Mouse (Mus musculus): ENCODE measurements around the gene She. TPM values are rescaled to one million over a fixed set of nuclear protein-coding genes. Genes with fewer than 3 reads are reported as not detected.

Gene She
- total RNA-seq (2014; fragmentation: Nextera tagmentation) (not detected in 2 replicates), total RNA-seq (2017) (0.17 TPM in 1 of 2 replicates, not detected in the other), polyA plus RNA-seq (2012) (not detected in 2 replicates)

- no peaks in the 10 kb centered on the region for H3K4me1 ChIP-seq (ENCODE audit: insufficient read depth, low read depth, low read length)
- H3K4me3 ChIP-seq (ENCODE audit: low read depth, low read length): no peak within 1 kb of the TSS
- H3K27me3 ChIP-seq (ENCODE audit: insufficient read depth, low read length): peaks cover 10% of the 10 kb centered on the region; the same call in 1 of the 2 replicates
- ATAC-seq (ENCODE audit: extremely low read depth, insufficient number of reproducible peaks, low FRiP score, poor library complexity, severe bottlenecking): no peak
- H3K36me3 ChIP-seq (replicated peaks): no peaks in the 10 kb centered on the region
- H3K9me3 ChIP-seq (replicated peaks): peaks cover 13% of the 10 kb centered on the region
- TF ChIP-seq TAL1 (conservative IDR thresholded peaks at IDR 0.05; ENCODE audit: low read depth, low read length) (no peak), GATA1 (IDR thresholded peaks at IDR 0.05; ENCODE audit: borderline replicate concordance, low read length) (no peak), CTCF (IDR thresholded peaks at IDR 0.05; ENCODE audit: low read depth, low read length) (no peak), GATA2 (IDR thresholded peaks at IDR 0.05; ENCODE audit: borderline replicate concordance, low read depth, low read length) (no peak), POLR2AphosphoS5 (IDR thresholded peaks at IDR 0.05; ENCODE audit: insufficient replicate concordance, low read depth, low read length) (no peak)
- no peak for DNase-seq (ENCODE audit: low spot score)
Measured at GRCm38 (mm10) chr3:89830815-89831591, at the start of gene She. She (plus strand) TSS chr3:89831370.

- TF ChIP-seq POLR2AphosphoS5 (IDR thresholded peaks at IDR 0.05; ENCODE audit: insufficient replicate concordance, low read depth, low read length) (no peak), GATA1 (IDR thresholded peaks at IDR 0.05; ENCODE audit: borderline replicate concordance, low read length) (no peak), GATA2 (IDR thresholded peaks at IDR 0.05; ENCODE audit: borderline replicate concordance, low read depth, low read length) (no peak), TAL1 (conservative IDR thresholded peaks at IDR 0.05; ENCODE audit: low read depth, low read length) (no peak), CTCF (IDR thresholded peaks at IDR 0.05; ENCODE audit: low read depth, low read length) (no peak)
- H3K27me3 ChIP-seq (ENCODE audit: insufficient read depth, low read length): peaks cover 7% of the 10 kb centered on the region; the same call in 1 of the 2 replicates
- H3K4me1 ChIP-seq (ENCODE audit: insufficient read depth, low read depth, low read length): peaks cover 25% of the 10 kb centered on the region
- DNase-seq (ENCODE audit: low spot score) (no peak), ATAC-seq (ENCODE audit: extremely low read depth, insufficient number of reproducible peaks, low FRiP score, poor library complexity, severe bottlenecking) (no peak)
- H3K4me3 ChIP-seq (ENCODE audit: low read depth, low read length): no peak overlapping the region
- peaks cover 79% of the 10 kb centered on the region for H3K36me3 ChIP-seq (replicated peaks)
- no peaks in the 10 kb centered on the region for H3K9me3 ChIP-seq (replicated peaks)
Measured at GRCm38 (mm10) chr3:89781640-89782039, 49.5 kb upstream of the She start.

GRCm38 (mm10) chr3:89784991-89785753 is 46.0 kb upstream of the She start:
- H3K4me3 ChIP-seq (ENCODE audit: low read depth, low read length): no peak overlapping the region
- no peaks in the 10 kb centered on the region for H3K9me3 ChIP-seq (replicated peaks)
- DNase-seq (ENCODE audit: low spot score) (peak; percentile 47), ATAC-seq (ENCODE audit: extremely low read depth, insufficient number of reproducible peaks, low FRiP score, poor library complexity, severe bottlenecking) (no peak)
- no peak for TF ChIP-seq CTCF (IDR thresholded peaks at IDR 0.05; ENCODE audit: low read depth, low read length)
- no peak for TF ChIP-seq POLR2AphosphoS5 (IDR thresholded peaks at IDR 0.05; ENCODE audit: insufficient replicate concordance, low read depth, low read length)
- TF ChIP-seq TAL1 (conservative IDR thresholded peaks at IDR 0.05; ENCODE audit: low read depth, low read length): no peak
- TF ChIP-seq GATA2 (IDR thresholded peaks at IDR 0.05; ENCODE audit: borderline replicate concordance, low read depth, low read length): no peak
- no peak for TF ChIP-seq GATA1 (IDR thresholded peaks at IDR 0.05; ENCODE audit: borderline replicate concordance, low read length)
- H3K36me3 ChIP-seq (replicated peaks): peaks cover 44% of the 10 kb centered on the region
- H3K4me1 ChIP-seq (ENCODE audit: insufficient read depth, low read depth, low read length): peaks cover 24% of the 10 kb centered on the region
- H3K27me3 ChIP-seq (ENCODE audit: insufficient read depth, low read length): peaks cover 7% of the 10 kb centered on the region; the same call in 1 of the 2 replicates

GRCm38 (mm10) chr3:89786275-89786674 is 44.9 kb upstream of the She start:
- Histone ChIP-seq H3K4me1 (ENCODE audit: insufficient read depth, low read depth, low read length) (peaks cover 19% of the 10 kb centered on the region), H3K27me3 (ENCODE audit: insufficient read depth, low read length) (peaks cover 7% of the 10 kb centered on the region; the same call in 1 of the 2 replicates), H3K4me3 (ENCODE audit: low read depth, low read length) (no peak overlapping the region), H3K9me3 (replicated peaks) (no peaks in the 10 kb centered on the region), H3K36me3 (replicated peaks) (peaks cover 33% of the 10 kb centered on the region)
- DNase-seq (ENCODE audit: low spot score) (no peak), ATAC-seq (ENCODE audit: extremely low read depth, insufficient number of reproducible peaks, low FRiP score, poor library complexity, severe bottlenecking) (no peak)
- no peak for TF ChIP-seq TAL1 (conservative IDR thresholded peaks at IDR 0.05; ENCODE audit: low read depth, low read length)
- no peak for TF ChIP-seq GATA1 (IDR thresholded peaks at IDR 0.05; ENCODE audit: borderline replicate concordance, low read length)
- TF ChIP-seq CTCF (IDR thresholded peaks at IDR 0.05; ENCODE audit: low read depth, low read length): no peak
- TF ChIP-seq GATA2 (IDR thresholded peaks at IDR 0.05; ENCODE audit: borderline replicate concordance, low read depth, low read length): no peak
- TF ChIP-seq POLR2AphosphoS5 (IDR thresholded peaks at IDR 0.05; ENCODE audit: insufficient replicate concordance, low read depth, low read length): no peak

- Histone ChIP-seq H3K36me3 (replicated peaks) (peaks cover 9% of the 10 kb centered on the region), H3K4me3 (ENCODE audit: low read depth, low read length) (no peak overlapping the region), H3K9me3 (replicated peaks) (no peaks in the 10 kb centered on the region), H3K27me3 (ENCODE audit: insufficient read depth, low read length) (peaks cover 14% of the 10 kb centered on the region), H3K4me1 (ENCODE audit: insufficient read depth, low read depth, low read length) (peaks cover 16% of the 10 kb centered on the region)
- no peak for DNase-seq (ENCODE audit: low spot score)
- no peak for ATAC-seq (ENCODE audit: extremely low read depth, insufficient number of reproducible peaks, low FRiP score, poor library complexity, severe bottlenecking)
- no peak for TF ChIP-seq TAL1 (conservative IDR thresholded peaks at IDR 0.05; ENCODE audit: low read depth, low read length)
- TF ChIP-seq GATA2 (IDR thresholded peaks at IDR 0.05; ENCODE audit: borderline replicate concordance, low read depth, low read length): no peak
- TF ChIP-seq POLR2AphosphoS5 (IDR thresholded peaks at IDR 0.05; ENCODE audit: insufficient replicate concordance, low read depth, low read length): no peak
- no peak for TF ChIP-seq GATA1 (IDR thresholded peaks at IDR 0.05; ENCODE audit: borderline replicate concordance, low read length)
- no peak for TF ChIP-seq CTCF (IDR thresholded peaks at IDR 0.05; ENCODE audit: low read depth, low read length)
Measured at GRCm38 (mm10) chr3:89788680-89789352, 42.4 kb upstream of the She start.

All from G1E (cell line).